Mouse (Mus musculus): ENCODE results near the gene Medag. TPM values are rescaled to one million over a fixed set of nuclear protein-coding genes. Genes with fewer than 3 reads are reported as not detected.

The Medag gene
- total RNA-seq, 1 experiment: not detected

- Histone ChIP-seq H3K36me3 (ENCODE audit: control insufficient read depth, insufficient read depth, low read length, poor library complexity, severe bottlenecking) (no peaks in the 10 kb centered on the region), H3K4me1 (ENCODE audit: control insufficient read depth in 2 of 2, insufficient read depth in 2 of 2, low read length in 2 of 2, poor library complexity in 1 of 2) (0 out of 4 replicates have a peak, but pooled peaks cover 0 to 4% of the 10 kb centered on the region in 2 experiments), H3K27ac (ENCODE audit: insufficient read depth, low read depth, low read length, poor library complexity, severe bottlenecking) (no peak overlapping the region), H3K9ac (ENCODE audit: insufficient read depth, low read depth, low read length, poor library complexity, severe bottlenecking) (no peak overlapping the region), H3K9me3 (ENCODE audit: control insufficient read depth, insufficient read depth, low read depth, low read length) (no peaks in the 10 kb centered on the region), H3K4me3 (ENCODE audit: insufficient read depth in 1 of 2, low read depth in 1 of 2, low read length in 2 of 2, poor library complexity in 1 of 2, severe bottlenecking in 1 of 2) (no peak overlapping the region)
- TF ChIP-seq MAFK (IDR thresholded peaks at IDR 0.05; ENCODE audit: insufficient read depth, low read depth, low read length): no peak
- no peak for TF ChIP-seq ZC3H11A (IDR thresholded peaks at IDR 0.05; ENCODE audit: borderline replicate concordance, low read depth, low read length)
- TF ChIP-seq ZNF384 (IDR thresholded peaks at IDR 0.05; ENCODE audit: low read depth, low read length): no peak
- no peak for TF ChIP-seq CHD2 (IDR thresholded peaks at IDR 0.05; ENCODE audit: low read depth, low read length)
- no peak for TF ChIP-seq HCFC1 (IDR thresholded peaks at IDR 0.05; ENCODE audit: borderline replicate concordance, insufficient read depth, low read length)
- in situ Hi-C loops (cut with MboI; ENCODE audit: low sequenced_read_pairs in 2 of 2, unreplicated experiment in 2 of 2): no loop called here
- DNase-seq (ENCODE audit: low read depth, low spot score): peak; percentile 67
Measured at GRCm38 (mm10) chr5:149454281-149454680, 42.7 kb downstream of the Medag start.

GRCm38 (mm10) chr5:149456544-149456943 lies 45.0 kb downstream of the Medag start:
- peak; percentile 45 for DNase-seq (ENCODE audit: low read depth, low spot score)
- no peaks in the 10 kb centered on the region for H3K9me3 ChIP-seq (ENCODE audit: control insufficient read depth, insufficient read depth, low read depth, low read length)
- TF ChIP-seq ZC3H11A (IDR thresholded peaks at IDR 0.05; ENCODE audit: borderline replicate concordance, low read depth, low read length): no peak
- TF ChIP-seq HCFC1 (IDR thresholded peaks at IDR 0.05; ENCODE audit: borderline replicate concordance, insufficient read depth, low read length): no peak
- H3K36me3 ChIP-seq (ENCODE audit: control insufficient read depth, insufficient read depth, low read length, poor library complexity, severe bottlenecking): no peaks in the 10 kb centered on the region
- H3K27ac ChIP-seq (ENCODE audit: insufficient read depth, low read depth, low read length, poor library complexity, severe bottlenecking): no peak overlapping the region
- 0 out of 4 replicates have a peak, but pooled peaks cover 0 to 4% of the 10 kb centered on the region in 2 experiments for H3K4me1 ChIP-seq (ENCODE audit: control insufficient read depth in 2 of 2, insufficient read depth in 2 of 2, low read length in 2 of 2, poor library complexity in 1 of 2)
- no peak overlapping the region for H3K9ac ChIP-seq (ENCODE audit: insufficient read depth, low read depth, low read length, poor library complexity, severe bottlenecking)
- in situ Hi-C loops (cut with MboI; ENCODE audit: low sequenced_read_pairs in 2 of 2, unreplicated experiment in 2 of 2): no loop called here
- no peak overlapping the region for H3K4me3 ChIP-seq (ENCODE audit: insufficient read depth in 1 of 2, low read depth in 1 of 2, low read length in 2 of 2, poor library complexity in 1 of 2, severe bottlenecking in 1 of 2)

- Histone ChIP-seq H3K27ac (ENCODE audit: insufficient read depth, low read depth, low read length, poor library complexity, severe bottlenecking) (no peak overlapping the region), H3K9ac (ENCODE audit: insufficient read depth, low read depth, low read length, poor library complexity, severe bottlenecking) (no peak overlapping the region), H3K36me3 (ENCODE audit: control insufficient read depth, insufficient read depth, low read length, poor library complexity, severe bottlenecking) (no peaks in the 10 kb centered on the region), H3K9me3 (ENCODE audit: control insufficient read depth, insufficient read depth, low read depth, low read length) (no peaks in the 10 kb centered on the region), H3K4me1 (ENCODE audit: control insufficient read depth in 2 of 2, insufficient read depth in 2 of 2, low read length in 2 of 2, poor library complexity in 1 of 2) (0 out of 4 replicates have a peak, but pooled peaks cover 0 to 4% of the 10 kb centered on the region in 2 experiments), H3K4me3 (ENCODE audit: insufficient read depth in 1 of 2, low read depth in 1 of 2, low read length in 2 of 2, poor library complexity in 1 of 2, severe bottlenecking in 1 of 2) (no peak overlapping the region)
- no peak for DNase-seq (ENCODE audit: low read depth, low spot score)
- in situ Hi-C loops (cut with MboI; ENCODE audit: low sequenced_read_pairs in 2 of 2, unreplicated experiment in 2 of 2): no loop called here
- no peak for TF ChIP-seq ZC3H11A (IDR thresholded peaks at IDR 0.05; ENCODE audit: borderline replicate concordance, low read depth, low read length)
- TF ChIP-seq MAFK (IDR thresholded peaks at IDR 0.05; ENCODE audit: insufficient read depth, low read depth, low read length): no peak
- no peak for TF ChIP-seq HCFC1 (IDR thresholded peaks at IDR 0.05; ENCODE audit: borderline replicate concordance, insufficient read depth, low read length)
- no peak for TF ChIP-seq ZNF384 (IDR thresholded peaks at IDR 0.05; ENCODE audit: low read depth, low read length)
- TF ChIP-seq CHD2 (IDR thresholded peaks at IDR 0.05; ENCODE audit: low read depth, low read length): no peak
Measured at GRCm38 (mm10) chr5:149462071-149462470, 50.5 kb downstream of the Medag start.

- H3K4me3 ChIP-seq (ENCODE audit: insufficient read depth in 1 of 2, low read depth in 1 of 2, low read length in 2 of 2, poor library complexity in 1 of 2, severe bottlenecking in 1 of 2): no peak overlapping the region
- H3K36me3 ChIP-seq (ENCODE audit: control insufficient read depth, insufficient read depth, low read length, poor library complexity, severe bottlenecking): no peaks in the 10 kb centered on the region
- H3K9me3 ChIP-seq (ENCODE audit: control insufficient read depth, insufficient read depth, low read depth, low read length): no peaks in the 10 kb centered on the region
- no peak overlapping the region for H3K9ac ChIP-seq (ENCODE audit: insufficient read depth, low read depth, low read length, poor library complexity, severe bottlenecking)
- no peak for DNase-seq (ENCODE audit: low read depth, low spot score)
- no peaks in the 10 kb centered on the region for H3K4me1 ChIP-seq (ENCODE audit: control insufficient read depth in 2 of 2, insufficient read depth in 2 of 2, low read length in 2 of 2, poor library complexity in 1 of 2)
- TF ChIP-seq HCFC1 (IDR thresholded peaks at IDR 0.05; ENCODE audit: borderline replicate concordance, insufficient read depth, low read length): no peak
- no peak for TF ChIP-seq MAFK (IDR thresholded peaks at IDR 0.05; ENCODE audit: insufficient read depth, low read depth, low read length)
- in situ Hi-C loops (cut with MboI; ENCODE audit: low sequenced_read_pairs in 2 of 2, unreplicated experiment in 2 of 2): no loop called here
- H3K27ac ChIP-seq (ENCODE audit: insufficient read depth, low read depth, low read length, poor library complexity, severe bottlenecking): no peak overlapping the region
Measured at GRCm38 (mm10) chr5:149465305-149465704, 53.8 kb downstream of the Medag start.

GRCm38 (mm10) chr5:149474142-149474541 lies 62.6 kb downstream of the Medag start:
- Histone ChIP-seq H3K4me3 (ENCODE audit: insufficient read depth in 1 of 2, low read depth in 1 of 2, low read length in 2 of 2, poor library complexity in 1 of 2, severe bottlenecking in 1 of 2) (peak overlapping the region; percentile 26 to 50; a peak in 2 of 4 replicates), H3K9ac (ENCODE audit: insufficient read depth, low read depth, low read length, poor library complexity, severe bottlenecking) (peak overlapping the region; percentile 9; the same call in 1 of the 2 replicates), H3K27ac (ENCODE audit: insufficient read depth, low read depth, low read length, poor library complexity, severe bottlenecking) (no peak overlapping the region), H3K9me3 (ENCODE audit: control insufficient read depth, insufficient read depth, low read depth, low read length) (no peaks in the 10 kb centered on the region), H3K36me3 (ENCODE audit: control insufficient read depth, insufficient read depth, low read length, poor library complexity, severe bottlenecking) (no peaks in the 10 kb centered on the region), H3K4me1 (ENCODE audit: control insufficient read depth in 2 of 2, insufficient read depth in 2 of 2, low read length in 2 of 2, poor library complexity in 1 of 2) (no peaks in the 10 kb centered on the region)
- in situ Hi-C loops (cut with MboI; ENCODE audit: low sequenced_read_pairs in 2 of 2, unreplicated experiment in 2 of 2): no loop called here
- TF ChIP-seq CHD2 (IDR thresholded peaks at IDR 0.05; ENCODE audit: low read depth, low read length) (no peak), ZC3H11A (IDR thresholded peaks at IDR 0.05; ENCODE audit: borderline replicate concordance, low read depth, low read length) (no peak), MAFK (IDR thresholded peaks at IDR 0.05; ENCODE audit: insufficient read depth, low read depth, low read length) (no peak), ZNF384 (IDR thresholded peaks at IDR 0.05; ENCODE audit: low read depth, low read length) (0 out of 2 replicates have a peak, but pooled peaks have one; percentile 5), HCFC1 (IDR thresholded peaks at IDR 0.05; ENCODE audit: borderline replicate concordance, insufficient read depth, low read length) (no peak)
- DNase-seq (ENCODE audit: low read depth, low spot score): no peak

All from ES-E14 (cell line).